ENCODE assay signal across 8 mouse cellular contexts in genomic region chr10:17230040-17230818, GRCm38 (mm10).
DNase-seq lines count a peak whose midpoint lies in the region; ATAC-seq and TF ChIP-seq lines count a peak whose summit lies in the region.
"Had no signal": no experiment of that assay in that cellular context is flagged by ENCODE, and none has a peak within 500 bp of the region (broad histone marks: within the 10 kb centered on the region; RNA-seq: fewer than 3 reads in every experiment).

No protein-coding gene starts in this region.

- peak overlapping the region; percentile 33; the same call in 1 of the 2 replicates for H3K9ac ChIP-seq in heart, embryonic 15.5 days
- no peak overlapping the region for H3K9ac ChIP-seq in lung, embryonic 15.5 days
- H3K9ac ChIP-seq: liver, embryonic 14.5 days had no signal

- no peak for TF ChIP-seq CTCF in testis, adult 2 months (IDR thresholded peaks at IDR 0.05; ENCODE audit: control insufficient read depth, insufficient read depth, insufficient replicate concordance, low read depth, low read length)

- peak; percentile 18 for DNase-seq in WW6 (ENCODE audit: low read depth, low spot score)
- DNase-seq in cerebellum, adult 8-10 months, result peak; percentile 28
- DNase-seq in thymus, postnatal 0 days (ENCODE audit: low spot score), result no peak
- no peak for DNase-seq in gastrocnemius, adult 8-10 months (ENCODE audit: low spot score in 2 of 2)

- TF ChIP-seq POLR2A in testis, adult 2 months (IDR thresholded peaks at IDR 0.05; ENCODE audit: control insufficient read depth, low read depth, low read length), result no peak

- no peaks in the 10 kb centered on the region for H3K36me3 ChIP-seq in heart, embryonic 15.5 days
- H3K36me3 ChIP-seq in lung, embryonic 15.5 days, result no peaks in the 10 kb centered on the region
- H3K36me3 ChIP-seq in testis, adult 2 months (ENCODE audit: control insufficient read depth, insufficient read depth, low read length), result no peaks in the 10 kb centered on the region

- H3K27ac ChIP-seq in heart, embryonic 15.5 days, result peak overlapping the region; percentile 43
- peak overlapping the region; percentile 68 for H3K27ac ChIP-seq in lung, embryonic 15.5 days
- peak overlapping the region; percentile 44 for H3K27ac ChIP-seq in testis, adult 2 months (ENCODE audit: control insufficient read depth, insufficient read depth, low read depth, low read length)
- H3K27ac ChIP-seq: liver, embryonic 14.5 days had no signal

- no peak; the same call in 1 of the 2 replicates for ATAC-seq in heart, embryonic 15.5 days (replicated peaks; ENCODE audit: insufficient number of reproducible peaks, insufficient read depth, low FRiP score, low read depth)
- peak; percentile 91 for ATAC-seq in lung, embryonic 15.5 days (ENCODE audit: borderline replicate concordance, extremely low read depth, low FRiP score, low TSS enrichment)

- H3K9me3 ChIP-seq in heart, embryonic 15.5 days (replicated peaks), result no peaks in the 10 kb centered on the region
- no peaks in the 10 kb centered on the region for H3K9me3 ChIP-seq in lung, embryonic 15.5 days

- peak overlapping the region; percentile 55 for H3K4me2 ChIP-seq in heart, embryonic 15.5 days
- peak overlapping the region; percentile 29 for H3K4me2 ChIP-seq in lung, embryonic 15.5 days

- H3K4me1 ChIP-seq in heart, embryonic 15.5 days (replicated peaks), result peaks cover 9% of the 10 kb centered on the region
- H3K4me1 ChIP-seq in lung, embryonic 15.5 days, result peaks cover 15% of the 10 kb centered on the region
- no peaks in the 10 kb centered on the region; the same call in 1 of the 2 replicates for H3K4me1 ChIP-seq in testis, adult 2 months (ENCODE audit: control insufficient read depth, insufficient read depth, low read length)

- H3K4me3 ChIP-seq in heart, embryonic 15.5 days, result peak overlapping the region; percentile 20
- H3K4me3 ChIP-seq in lung, embryonic 15.5 days, result no peak overlapping the region
- peak overlapping the region; percentile 11; the same call in 1 of the 2 replicates for H3K4me3 ChIP-seq in testis, adult 2 months (ENCODE audit: control insufficient read depth, low read depth, low read length)

- H3K27me3 ChIP-seq in heart, embryonic 15.5 days, result no peaks in the 10 kb centered on the region
- no peaks in the 10 kb centered on the region for H3K27me3 ChIP-seq in lung, embryonic 15.5 days
- no peaks in the 10 kb centered on the region for H3K27me3 ChIP-seq in testis, adult 2 months (ENCODE audit: control insufficient read depth, insufficient read depth, low read length)

- 13% methylated on average over 16 of the region's 16 CpGs for WGBS in heart, embryonic 15.5 days
- 5% methylated on average over 16 of the region's 16 CpGs for WGBS in lung, embryonic 15.5 days

Comparison
In these comparisons a context has a peak if more than half of its experiments do, and no peak if none do; other contexts are left out.
1. DNase-seq: peak in WW6 (single experiment) and cerebellum, adult 8-10 months (single experiment); none in thymus, postnatal 0 days (single experiment) and gastrocnemius, adult 8-10 months (0 of 2).
2. Peak in every context shown above with its lines, with median percentiles within 50 percentile points of each other: H3K27ac ChIP-seq.